Mouse (Mus musculus) megakaryocyte, adult 5-6 weeks (primary cell): ENCODE measurements around the gene Pitpnm1. TPM values are rescaled to one million over a fixed set of nuclear protein-coding genes. Genes with fewer than 3 reads are reported as not detected.

ENCODE experiments used
- ATAC-seq: 2 replicates; pipeline ENCODE4 v1.8.0; 2016; ENCODE audit warnings: mild to moderate bottlenecking, inconsistent platforms; ENCODE audit not compliant: poor library complexity, severe bottlenecking
- total RNA-seq, 2 experiments: library from RNA; stranded (forward) in 1 of 2; stranded (reverse) in 1 of 2; fragments of 153-499, 151-499 nt in 1 of 2; fragments of 221-1000, 200-1000 nt in 1 of 2; gene quantifications; 2 replicates each; pipeline versions ENCODE4 v1.2.3 to v1.2.4; 2015 to 2017

The Pitpnm1 gene
- total RNA-seq, 2 experiments from 2014 or later: 30.2 to 38.3 TPM

DNA sequence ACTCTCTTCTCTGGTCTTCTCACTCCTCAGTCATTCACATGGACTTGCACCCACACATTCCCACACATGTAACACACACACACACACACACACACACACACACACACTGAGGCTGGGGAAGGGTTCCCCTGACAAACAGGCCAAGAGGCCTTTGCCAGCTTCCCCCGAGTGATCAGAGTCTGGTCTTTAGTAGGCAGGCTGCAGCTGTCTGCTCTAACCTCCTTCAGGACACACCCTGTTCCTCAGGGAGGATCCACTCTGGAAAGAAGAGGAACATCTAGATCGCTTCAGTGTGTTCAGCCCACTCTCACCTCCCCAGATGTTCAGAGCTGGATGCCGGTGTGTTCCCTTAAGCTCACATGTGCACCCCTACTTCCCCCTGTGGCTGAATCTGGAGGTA lies 5.5 kb upstream of the Pitpnm1 start:
- no peak for ATAC-seq

DNA sequence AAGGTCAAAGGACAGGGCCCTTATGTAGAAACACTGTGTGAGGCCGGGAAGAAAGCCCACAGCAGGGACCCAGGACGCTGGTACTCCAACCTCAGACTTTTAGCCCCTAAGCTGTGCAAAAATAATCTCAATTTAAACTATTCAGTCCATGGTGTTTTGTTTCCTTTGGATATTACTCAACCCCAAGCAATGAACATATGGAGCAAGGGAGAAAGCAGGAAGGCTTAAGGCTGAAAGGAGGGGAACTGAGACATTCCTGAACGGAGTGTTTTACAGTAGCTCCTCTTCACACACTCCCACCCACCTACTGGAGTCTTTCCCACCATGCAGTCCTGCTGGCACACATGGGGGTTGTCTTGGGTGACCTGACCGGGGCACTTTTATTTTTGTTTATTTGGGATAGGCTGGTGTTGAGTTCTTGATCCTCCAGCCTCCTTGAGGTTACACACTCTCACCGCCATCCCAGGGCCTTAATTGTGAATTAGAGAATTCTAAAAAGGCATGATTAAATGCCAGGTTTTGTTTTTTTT lies 5.0 kb upstream of the Pitpnm1 start:
- ATAC-seq: no peak

DNA sequence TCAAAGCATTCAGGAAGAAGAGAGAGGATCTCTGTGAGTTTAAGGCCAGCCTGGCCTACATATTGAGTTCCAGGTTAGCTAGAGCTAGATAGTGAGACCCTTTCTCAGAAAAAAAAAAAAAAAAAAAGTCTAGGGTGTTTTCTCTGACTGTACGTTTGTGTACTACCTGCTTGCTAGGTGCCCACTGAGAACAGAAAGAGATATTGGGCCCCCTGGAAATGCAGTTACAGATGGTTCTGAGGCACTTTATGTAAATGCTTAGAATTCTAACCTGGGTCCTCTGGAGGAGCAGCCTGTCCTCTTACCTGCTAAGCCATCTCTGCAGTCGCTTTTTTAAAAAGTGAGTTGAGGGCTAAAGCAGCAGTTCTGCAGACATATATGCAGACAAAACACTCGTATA lies 4.0 kb upstream of the Pitpnm1 start:
- ATAC-seq: no peak

GRCm38 (mm10) chr19:4096642-4097440 lies 3.0 kb upstream of the Pitpnm1 start, which contains the start of gene Cdk2ap2:
Gene Cdk2ap2 (plus strand): TSS chr19:4097182.
- ATAC-seq: peak; percentile 77

DNA sequence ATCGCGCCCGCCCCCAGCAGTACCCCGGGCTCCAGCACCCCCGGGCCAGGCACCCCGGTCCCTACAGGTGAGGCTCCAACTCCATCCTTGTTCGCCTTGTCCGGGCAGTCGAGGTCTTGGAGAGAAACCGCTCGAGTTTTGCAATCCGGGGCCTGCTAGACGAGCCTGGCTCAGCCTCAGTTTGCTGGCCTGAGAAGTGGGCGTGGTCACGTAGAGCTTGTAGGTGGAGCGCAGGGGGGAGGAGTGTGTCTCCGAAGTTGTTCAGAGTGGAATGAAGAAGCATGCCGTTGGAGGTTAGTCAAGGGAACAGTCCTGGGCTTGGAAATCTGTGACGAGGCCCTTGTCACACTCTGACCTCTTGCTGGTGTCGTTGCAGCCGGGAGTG lies 2.4 kb upstream of the Pitpnm1 start:
- ATAC-seq: peak; percentile 45

DNA sequence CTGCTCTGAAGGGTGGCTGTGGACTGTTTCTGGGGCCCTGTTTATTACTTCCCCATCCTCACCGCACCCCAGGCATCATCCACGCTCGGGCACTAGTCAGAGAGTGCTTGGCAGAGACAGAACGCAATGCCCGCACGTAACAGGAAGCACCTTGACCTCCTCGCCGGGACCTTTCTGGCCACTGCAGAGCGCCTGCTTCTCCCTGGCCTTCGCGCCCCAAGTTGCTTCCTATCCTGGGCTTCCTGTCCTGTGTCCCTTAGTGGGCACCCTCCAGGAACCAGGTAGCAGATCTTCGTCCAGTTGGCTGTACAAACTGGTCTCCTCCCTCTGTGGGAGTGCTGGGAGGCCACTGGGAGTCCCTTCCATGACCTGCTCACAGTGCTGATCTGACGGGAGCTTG lies 1.4 kb upstream of the Pitpnm1 start:
- 0 out of 2 replicates have a peak, but pooled peaks have one; percentile 4 for ATAC-seq

DNA sequence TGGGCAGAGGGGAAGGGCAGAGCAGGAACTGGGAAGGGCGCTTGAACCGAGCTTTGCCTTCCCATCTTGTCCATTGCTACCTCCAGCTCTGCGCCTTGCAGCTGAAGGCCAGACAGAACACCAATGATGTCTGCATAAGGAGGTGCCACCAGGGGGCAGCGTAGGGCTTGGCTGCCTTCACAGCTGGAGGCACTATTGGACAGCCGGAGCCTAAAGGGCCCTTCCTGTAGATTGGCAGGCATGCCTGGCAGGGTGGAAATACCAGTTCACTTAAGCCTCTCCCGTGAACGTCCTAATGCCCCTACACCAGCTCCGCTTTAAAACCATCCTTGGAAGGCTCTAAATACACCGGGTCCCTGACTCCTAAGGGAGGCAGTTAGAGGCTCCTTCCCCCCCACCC lies 742 bp upstream of the Pitpnm1 start:
- peak; percentile 46 for ATAC-seq

- ATAC-seq: no peak
These were observed 992 bp downstream of the Pitpnm1 start for GRCm38 (mm10) chr19:4100718-4101261.

DNA sequence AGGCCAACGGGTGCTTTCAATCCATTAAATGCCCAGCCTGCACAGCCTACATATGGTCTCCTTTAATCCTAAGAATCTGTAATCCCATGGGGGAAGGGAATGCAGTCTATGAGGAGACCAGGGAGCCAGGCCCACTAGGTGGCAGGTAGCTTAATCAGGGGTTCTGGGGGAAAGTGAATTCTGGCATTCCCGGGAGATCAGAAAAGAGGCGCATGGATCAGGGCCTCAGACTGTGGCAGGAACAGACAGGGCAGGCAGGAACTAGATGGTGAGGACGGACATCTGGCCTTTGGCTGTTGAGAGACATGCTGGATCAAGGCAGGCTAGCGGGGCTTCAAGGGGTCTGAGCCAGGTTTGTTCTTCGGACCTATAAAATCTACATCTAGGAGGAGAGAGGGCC lies 1.7 kb downstream of the Pitpnm1 start:
- ATAC-seq: no peak

- no peak for ATAC-seq
These were observed 2.3 kb downstream of the Pitpnm1 start for GRCm38 (mm10) chr19:4102049-4102448.

DNA sequence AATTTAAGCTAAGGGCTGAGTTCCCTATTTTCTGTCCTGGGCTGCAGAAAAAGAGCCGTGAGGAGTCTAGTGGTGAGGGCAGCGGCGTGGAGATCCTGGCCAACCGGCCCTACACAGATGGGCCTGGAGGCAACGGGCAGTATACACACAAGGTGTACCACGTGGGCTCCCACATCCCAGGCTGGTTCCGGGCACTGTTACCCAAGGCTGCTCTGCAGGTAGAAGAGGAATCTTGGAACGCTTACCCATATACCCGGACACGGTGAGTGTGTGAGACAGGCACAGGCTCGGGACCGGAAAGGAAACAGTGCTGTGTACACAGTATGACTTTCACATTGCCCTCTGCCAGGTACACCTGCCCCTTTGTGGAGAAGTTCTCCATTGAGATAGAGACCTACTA lies 2.8 kb downstream of the Pitpnm1 start:
- ATAC-seq: no peak

DNA sequence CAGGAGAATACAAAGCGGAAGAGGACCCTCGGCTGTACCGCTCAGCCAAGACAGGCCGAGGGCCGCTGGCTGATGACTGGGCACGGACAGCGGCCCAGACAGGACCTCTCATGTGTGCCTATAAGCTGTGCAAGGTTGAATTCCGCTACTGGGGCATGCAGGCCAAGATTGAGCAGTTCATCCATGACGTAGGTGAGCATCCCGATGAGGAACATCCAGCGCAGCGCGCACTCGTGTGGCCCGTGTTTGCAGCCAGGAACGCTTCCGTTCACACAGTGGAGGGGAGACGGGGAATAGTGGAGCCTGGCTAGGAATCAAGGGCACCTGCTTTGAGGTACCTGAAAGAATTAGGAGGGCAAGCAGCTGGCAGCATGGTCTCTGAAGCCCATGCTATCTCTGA lies 3.5 kb downstream of the Pitpnm1 start:
- ATAC-seq: no peak

- ATAC-seq: no peak
These were observed 4.0 kb downstream of the Pitpnm1 start for GRCm38 (mm10) chr19:4103792-4104191.

- ATAC-seq: no peak
These were observed 4.9 kb downstream of the Pitpnm1 start for GRCm38 (mm10) chr19:4104675-4105194.

DNA sequence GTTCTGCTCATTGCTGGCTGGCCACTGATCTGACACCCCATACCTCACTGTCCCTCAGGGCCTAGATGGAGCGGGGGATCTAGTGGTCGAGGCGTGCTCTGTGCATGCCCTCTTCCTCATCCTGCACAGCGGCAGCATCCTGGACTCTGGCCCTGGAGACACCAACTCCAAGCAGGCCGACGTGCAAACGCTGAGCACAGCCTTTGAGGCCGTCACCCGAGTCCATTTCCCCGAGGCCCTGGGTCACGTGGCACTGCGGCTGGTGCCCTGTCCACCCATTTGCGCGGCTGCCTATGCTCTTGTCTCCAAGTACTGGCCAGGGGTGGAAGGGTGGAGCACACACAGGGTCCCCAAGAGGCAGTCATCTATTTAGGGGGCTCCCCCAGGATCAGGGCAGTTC lies 6.9 kb downstream of the Pitpnm1 start:
- ATAC-seq: no peak

DNA sequence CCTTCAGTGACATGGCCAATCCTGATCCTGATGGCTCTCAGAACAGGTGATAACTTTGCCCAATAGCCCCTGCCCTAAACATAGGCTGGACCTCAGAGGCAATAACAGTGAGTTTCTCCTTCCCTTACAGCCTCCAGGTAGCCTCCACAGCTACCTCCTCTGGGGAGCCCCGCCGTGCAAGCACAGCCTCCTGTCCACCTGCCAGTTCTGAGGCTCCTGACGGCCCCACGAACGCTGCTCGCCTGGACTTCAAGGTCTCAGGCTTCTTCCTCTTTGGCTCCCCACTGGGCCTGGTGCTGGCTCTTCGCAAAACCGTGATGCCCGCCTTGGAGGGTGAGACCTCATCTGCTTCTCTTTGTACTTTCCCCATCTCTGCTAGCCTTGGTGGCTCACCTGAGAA lies 8.7 kb downstream of the Pitpnm1 start:
- ATAC-seq: no peak

DNA sequence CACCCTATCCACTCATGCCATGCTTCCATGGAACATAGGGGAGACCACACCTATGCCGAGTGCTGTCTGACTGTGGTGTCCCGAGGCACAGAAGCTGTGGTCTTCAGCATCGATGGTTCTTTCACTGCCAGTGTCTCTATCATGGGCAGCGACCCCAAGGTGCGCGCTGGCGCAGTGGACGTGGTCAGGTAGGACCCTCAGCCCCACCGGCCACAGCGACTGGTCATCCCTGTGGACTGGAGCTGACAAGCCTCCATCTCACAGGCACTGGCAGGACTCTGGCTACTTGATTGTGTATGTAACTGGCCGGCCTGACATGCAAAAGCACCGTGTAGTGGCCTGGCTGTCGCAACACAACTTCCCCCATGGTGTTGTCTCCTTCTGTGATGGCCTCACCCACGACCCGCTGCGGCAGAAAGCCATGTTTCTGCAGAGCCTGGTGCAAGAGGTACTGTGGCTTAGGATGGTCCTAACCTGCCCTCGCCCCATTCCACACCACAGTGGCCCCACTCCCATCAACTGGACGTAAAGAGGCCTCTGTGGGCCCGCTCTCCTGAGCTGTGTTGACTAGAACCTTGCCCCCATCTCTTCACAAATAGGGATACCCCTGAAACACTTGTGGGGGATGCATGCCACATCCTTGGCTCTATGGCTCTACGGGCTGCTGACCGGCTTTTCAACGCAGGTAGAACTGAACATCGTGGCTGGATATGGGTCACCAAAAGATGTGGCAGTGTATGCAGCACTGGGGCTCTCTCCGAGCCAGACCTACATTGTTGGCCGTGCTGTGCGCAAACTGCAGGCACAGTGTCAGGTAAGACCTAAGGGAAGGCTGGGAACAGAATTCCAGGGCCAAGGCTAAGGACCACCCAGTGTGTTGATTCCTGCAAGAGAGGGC lies 12.5 kb downstream of the Pitpnm1 start:
- ATAC-seq: peak; percentile 80

GRCm38 (mm10) chr19:4113186-4113805 lies 13.5 kb downstream of the Pitpnm1 start:
- ATAC-seq: peak; percentile 48

GRCm38 (mm10) chr19:4113806-4114230 lies 14.0 kb downstream of the Pitpnm1 start:
- peak; percentile 36 for ATAC-seq

GRCm38 (mm10) chr19:4114551-4114950 lies 14.8 kb downstream of the Pitpnm1 start:
- no peak for ATAC-seq

DNA sequence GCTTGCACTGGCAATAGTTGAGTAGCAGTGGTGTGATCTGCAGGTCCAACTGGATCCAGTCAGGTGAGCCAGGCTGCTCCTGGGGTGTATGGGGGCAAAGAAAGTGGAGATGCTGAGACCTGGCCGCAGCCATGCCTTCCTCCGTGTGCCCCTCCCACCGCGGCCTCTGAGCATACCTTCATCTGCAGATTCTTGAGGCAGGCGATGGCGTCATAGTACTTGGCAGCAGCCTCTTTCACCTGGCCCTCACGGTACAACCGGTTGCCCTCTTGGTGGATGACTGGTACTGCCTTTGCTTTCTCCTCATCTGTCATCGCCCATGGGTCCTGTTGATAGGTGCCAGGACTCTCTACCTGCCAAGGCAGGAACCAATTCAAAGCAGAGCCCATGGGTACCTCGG lies 15.3 kb downstream of the Pitpnm1 start:
- no peak for ATAC-seq
